Mouse (Mus musculus) heart, adult 9 months (tissue): ENCODE measurements around the gene Kin.
A peak's percentile ranks its signal among the peaks of the same experiment; 100 is the strongest.

Experiments used
- DNase-seq, 2 experiments: peaks; one replicate each; pipeline ENCODE4 v3.0.0; 2022; ENCODE audit warnings: low spot score in 2 of 2

Gene Kin

GRCm38 (mm10) chr2:10108535-10109189, 28.3 kb downstream of the Kin start:
- no peak for DNase-seq

DNA sequence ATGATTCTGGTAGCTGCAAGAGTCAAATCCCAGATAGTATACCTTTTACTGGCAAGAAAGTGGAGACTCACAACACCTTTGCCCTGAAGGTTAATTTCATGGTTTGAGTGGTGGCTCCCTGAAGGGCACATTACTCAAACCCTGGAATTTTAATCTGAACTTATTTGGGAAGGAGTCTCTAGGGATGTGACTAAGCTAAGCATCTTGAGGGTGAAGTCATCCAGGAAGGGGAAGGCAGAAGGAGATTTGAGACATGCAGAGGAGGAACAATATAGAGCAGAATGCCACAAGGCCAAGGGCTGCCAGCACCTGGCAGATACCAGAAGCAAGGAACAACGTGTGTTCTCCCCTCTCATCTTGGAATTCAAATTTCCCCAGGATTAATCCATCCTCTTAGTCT, 38.4 kb downstream of the Kin start:
- no peak for DNase-seq

- DNase-seq = no peak
These were observed 38.9 kb downstream of the Kin start for GRCm38 (mm10) chr2:10119276-10119675.

DNA sequence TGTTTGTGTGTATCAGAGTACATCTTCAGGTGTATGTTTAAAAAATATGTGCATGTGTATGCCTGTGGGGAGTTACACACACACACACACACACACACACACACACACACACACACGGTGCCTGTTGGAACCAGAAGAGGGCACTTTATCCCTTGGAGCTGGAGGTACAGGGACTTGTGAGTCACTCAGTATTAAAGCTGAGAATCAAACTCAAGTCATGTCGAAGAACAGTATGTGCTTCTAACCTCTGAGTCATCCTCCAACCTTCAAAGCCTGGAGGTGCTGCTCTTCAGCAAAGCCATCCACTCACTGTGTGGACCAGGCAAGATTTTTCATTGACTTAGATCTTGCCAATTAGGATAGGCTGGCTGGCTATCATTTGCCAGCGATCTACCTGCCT, 41.4 kb downstream of the Kin start:
- DNase-seq = no peak

GRCm38 (mm10) chr2:10126122-10126521, 45.7 kb downstream of the Kin start:
- no peak for DNase-seq

GRCm38 (mm10) chr2:10127471-10127870, 47.1 kb downstream of the Kin start:
- no peak for DNase-seq

- DNase-seq = no peak
These were observed 48.2 kb downstream of the Kin start for GRCm38 (mm10) chr2:10128571-10128970.

DNA sequence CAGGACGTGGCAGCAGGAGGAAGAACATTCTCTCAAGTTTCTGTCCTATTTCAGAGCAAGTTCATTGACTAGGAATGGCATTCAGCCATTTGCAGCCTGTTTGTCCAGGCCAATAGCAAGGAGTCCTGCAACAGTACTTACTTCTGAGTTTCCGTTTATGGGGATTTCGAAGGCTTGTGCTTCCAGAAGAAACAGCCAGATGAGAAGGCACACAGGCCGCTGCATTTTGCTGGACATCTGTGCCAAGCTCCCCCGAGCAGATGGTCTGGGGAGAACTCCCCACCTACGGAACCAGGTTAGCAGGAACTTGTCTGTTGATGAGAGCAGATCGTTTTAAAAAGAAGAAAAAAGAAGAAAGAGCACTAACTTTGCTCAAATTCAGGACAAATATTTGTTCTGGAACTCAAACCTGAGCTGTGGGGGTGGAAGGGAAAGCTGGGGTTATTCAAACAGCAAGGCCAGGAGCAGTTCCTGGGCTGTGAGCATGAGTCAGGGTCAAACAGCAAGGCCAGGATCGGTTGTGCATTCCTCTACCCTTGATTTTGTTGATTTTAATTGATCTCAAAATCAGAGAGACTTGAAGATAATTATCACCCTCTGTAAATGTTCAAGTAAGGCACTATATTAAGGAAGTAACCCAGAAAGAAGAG, 50.1 kb downstream of the Kin start:
- DNase-seq = peak in 1 of 2 experiments; percentile 4

- DNase-seq = no peak
These were observed 50.9 kb downstream of the Kin start, which contains the start of gene Itih2 for GRCm38 (mm10) chr2:10131296-10131695. TSS of gene Itih2 (minus strand) at chr2:10131396.

DNA sequence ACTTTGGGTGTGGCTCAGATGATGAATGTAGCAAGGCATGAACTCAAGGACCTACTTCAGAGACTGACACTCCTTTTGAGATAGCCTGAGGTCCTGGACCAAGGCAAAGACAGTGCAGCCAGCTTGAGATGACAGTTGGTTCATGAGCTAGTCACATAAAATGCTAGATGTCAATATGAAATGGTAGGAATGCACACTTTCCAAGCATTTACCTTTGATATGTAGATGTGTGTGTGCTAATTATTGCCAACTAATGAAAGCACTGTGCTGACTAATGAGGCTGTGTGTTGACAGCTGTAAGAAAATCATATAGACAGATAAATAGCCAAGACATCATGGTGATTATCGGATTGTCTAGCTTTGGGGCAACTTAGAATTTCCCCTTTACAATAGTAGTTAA, 51.7 kb downstream of the Kin start:
- no peak for DNase-seq

DNA sequence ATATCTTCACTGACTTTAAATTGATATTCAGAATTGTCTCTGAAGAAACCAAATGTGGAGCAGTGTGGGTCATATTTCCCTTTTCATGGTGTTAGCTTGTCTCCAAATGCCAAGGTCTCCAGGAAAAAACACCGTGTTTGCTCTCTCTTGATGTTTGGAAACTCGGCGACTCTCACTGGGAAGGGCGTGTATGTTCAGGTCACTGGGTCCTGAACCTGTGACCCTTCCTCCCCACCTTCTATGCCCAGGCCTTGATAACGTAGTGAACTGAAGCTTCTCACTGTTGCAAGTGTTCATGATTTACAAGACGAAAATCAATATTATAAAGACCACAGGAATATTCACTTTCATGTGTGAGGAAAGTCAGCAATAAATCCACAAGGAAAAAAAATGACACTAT, 53.5 kb downstream of the Kin start:
- no peak for DNase-seq

GRCm38 (mm10) chr2:10137320-10137719, 56.9 kb downstream of the Kin start:
- DNase-seq = no peak

- DNase-seq = no peak
These were observed 60.1 kb downstream of the Kin start for GRCm38 (mm10) chr2:10140456-10140855.
